Comparison of ENCODE assay signal across 8 mouse cellular contexts in the genomic region with DNA sequence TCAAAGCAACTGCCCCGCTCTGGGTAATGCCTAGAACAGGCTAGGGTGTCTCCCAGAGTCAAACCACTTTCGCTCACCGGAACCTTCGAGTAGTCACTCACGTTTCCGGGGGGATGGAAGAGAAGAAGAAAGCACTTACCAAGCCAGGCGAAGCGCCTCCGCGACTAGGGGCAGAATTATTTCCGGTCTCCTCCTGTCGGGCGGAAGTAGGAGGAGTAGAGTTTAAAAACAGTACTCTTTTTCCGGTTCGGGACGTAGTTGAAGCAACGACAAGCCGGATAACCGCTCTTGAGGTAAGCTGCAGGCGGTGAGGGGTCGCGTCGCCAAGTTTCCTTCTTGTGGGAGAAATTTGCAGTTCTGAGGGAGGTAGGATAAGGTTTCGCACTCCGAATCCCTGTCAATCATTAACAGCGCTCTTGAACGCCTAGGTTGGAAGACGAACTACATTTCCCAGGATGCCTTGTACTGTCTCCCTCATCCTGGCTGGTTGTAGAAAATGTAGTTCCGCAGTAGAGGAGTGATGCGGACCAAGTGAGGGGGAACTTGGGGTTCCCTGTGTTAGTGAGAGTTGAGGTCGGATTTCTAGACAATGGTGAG. TPM values are rescaled to one million over a fixed set of nuclear protein-coding genes. Genes with fewer than 3 reads are reported as not detected.
DNase-seq lines count a peak whose midpoint lies in the region; ATAC-seq and TF ChIP-seq lines count a peak whose summit lies in the region.

A gene (plus strand): TSS at position 191 of the 597 bp plus-strand sequence.
A gene (minus strand): TSS at position 439 of the 597 bp plus-strand sequence.

- no peaks in the 10 kb centered on the region for H3K36me3 ChIP-seq in heart, embryonic 12.5 days
- H3K36me3 ChIP-seq in kidney, postnatal 0 days (ENCODE audit: insufficient read depth, low read length) = no peaks in the 10 kb centered on the region
- no peaks in the 10 kb centered on the region for H3K36me3 ChIP-seq in liver, embryonic 11.5 days (ENCODE audit: control insufficient read depth, insufficient read depth, low read length)
- no peaks in the 10 kb centered on the region for H3K36me3 ChIP-seq in stomach, embryonic 14.5 days (ENCODE audit: control insufficient read depth, insufficient read depth, low read length)

- H3K4me1 ChIP-seq in heart, embryonic 12.5 days (replicated peaks) = peaks cover 19% of the 10 kb centered on the region
- peaks cover 4% of the 10 kb centered on the region; the same call in 1 of the 2 replicates for H3K4me1 ChIP-seq in kidney, postnatal 0 days (replicated peaks; ENCODE audit: insufficient read depth, low read length)
- peaks cover 21% of the 10 kb centered on the region for H3K4me1 ChIP-seq in liver, embryonic 11.5 days (replicated peaks; ENCODE audit: control insufficient read depth, insufficient read depth, low read length)
- peaks cover 9% of the 10 kb centered on the region for H3K4me1 ChIP-seq in stomach, embryonic 14.5 days (ENCODE audit: control insufficient read depth, insufficient read depth, low read length)

- peak within 1 kb of the TSS; percentile 82 for H3K9ac ChIP-seq in heart, embryonic 12.5 days
- peak within 1 kb of the TSS; percentile 76 for H3K9ac ChIP-seq in kidney, postnatal 0 days (ENCODE audit: low read depth, low read length)
- peak within 1 kb of the TSS; percentile 70 for H3K9ac ChIP-seq in liver, embryonic 11.5 days (ENCODE audit: low read depth, low read length)
- peak within 1 kb of the TSS; percentile 42 for H3K9ac ChIP-seq in stomach, embryonic 14.5 days (replicated peaks; ENCODE audit: low read depth, low read length)

- peak; percentile 98 for DNase-seq in CD4-positive helper T cell, adult 2 months (ENCODE audit: low read depth, low spot score)
- peak; percentile 96 for DNase-seq in brain, embryonic 18.5 days (ENCODE audit: low read depth, low spot score)
- peak; percentile 99 for DNase-seq in kidney, postnatal 0 days (ENCODE audit: low spot score)
- DNase-seq in liver, embryonic 11.5 days (ENCODE audit: low spot score) = peak; percentile 94
- peak; percentile 97 for DNase-seq in naive thymus-derived CD4-positive, alpha-beta T cell, adult 2 months (ENCODE audit: low read depth)

- WGBS in heart, embryonic 12.5 days = under 1% methylated on average over 31 of the region's 31 CpGs
- under 1% methylated on average over 31 of the region's 31 CpGs for WGBS in kidney, postnatal 0 days
- WGBS in liver, embryonic 11.5 days = under 1% methylated on average over 31 of the region's 31 CpGs
- under 1% methylated on average over 31 of the region's 31 CpGs for WGBS in stomach, embryonic 14.5 days

- peak; percentile 35; the same call in 1 of the 2 replicates for TF ChIP-seq CTCF in kidney, postnatal 0 days (IDR thresholded peaks at IDR 0.05; ENCODE audit: low read depth)

- no peaks in the 10 kb centered on the region for H3K27me3 ChIP-seq in heart, embryonic 12.5 days (replicated peaks)
- H3K27me3 ChIP-seq in kidney, postnatal 0 days (ENCODE audit: insufficient read depth, low read length) = no peaks in the 10 kb centered on the region
- H3K27me3 ChIP-seq in liver, embryonic 11.5 days (replicated peaks; ENCODE audit: control insufficient read depth, insufficient read depth, low read length) = no peaks in the 10 kb centered on the region
- no peaks in the 10 kb centered on the region for H3K27me3 ChIP-seq in stomach, embryonic 14.5 days (ENCODE audit: control insufficient read depth, insufficient read depth, low read length)

- peak within 1 kb of the TSS; percentile 86 for H3K27ac ChIP-seq in heart, embryonic 12.5 days (ENCODE audit: poor library complexity, severe bottlenecking)
- H3K27ac ChIP-seq in kidney, postnatal 0 days = peak within 1 kb of the TSS; percentile 98
- H3K27ac ChIP-seq in liver, embryonic 11.5 days (ENCODE audit: low read depth, low read length) = peak within 1 kb of the TSS; percentile 62
- peak within 1 kb of the TSS; percentile 89 for H3K27ac ChIP-seq in stomach, embryonic 14.5 days (ENCODE audit: low read length)

- no peaks in the 10 kb centered on the region for H3K9me3 ChIP-seq in heart, embryonic 12.5 days (replicated peaks)
- no peaks in the 10 kb centered on the region for H3K9me3 ChIP-seq in kidney, postnatal 0 days (replicated peaks; ENCODE audit: low read length)
- H3K9me3 ChIP-seq in liver, embryonic 11.5 days (ENCODE audit: control insufficient read depth, low read length) = no peaks in the 10 kb centered on the region
- H3K9me3 ChIP-seq in stomach, embryonic 14.5 days (ENCODE audit: control insufficient read depth, low read depth, low read length) = no peaks in the 10 kb centered on the region

- H3K4me2 ChIP-seq in heart, embryonic 12.5 days = peak within 1 kb of the TSS; percentile 78
- peak within 1 kb of the TSS; percentile 68 for H3K4me2 ChIP-seq in kidney, postnatal 0 days (ENCODE audit: low read length)
- H3K4me2 ChIP-seq in liver, embryonic 11.5 days = peak within 1 kb of the TSS; percentile 71
- H3K4me2 ChIP-seq in stomach, embryonic 14.5 days (replicated peaks; ENCODE audit: low read depth, low read length) = peak within 1 kb of the TSS; percentile 64

- ATAC-seq in erythroid progenitor cell, adult 5-6 weeks (replicated peaks; ENCODE audit: low FRiP score, poor library complexity, severe bottlenecking) = peak; percentile 96
- peak; percentile 86 for ATAC-seq in heart, embryonic 12.5 days (ENCODE audit: insufficient number of reproducible peaks, low FRiP score)
- peak; percentile 84 for ATAC-seq in kidney, postnatal 0 days (replicated peaks; ENCODE audit: low FRiP score, low read depth)
- peak; percentile 83 for ATAC-seq in liver, embryonic 11.5 days (replicated peaks; ENCODE audit: low FRiP score)
- peak; percentile 88 for ATAC-seq in stomach, embryonic 14.5 days (ENCODE audit: insufficient number of reproducible peaks, insufficient read depth, low FRiP score, low read depth)

- H3K4me3 ChIP-seq in heart, embryonic 12.5 days = peak within 1 kb of the TSS; percentile 65
- H3K4me3 ChIP-seq in kidney, postnatal 0 days (replicated peaks; ENCODE audit: low read depth, low read length) = peak within 1 kb of the TSS; percentile 77
- peak within 1 kb of the TSS; percentile 66 for H3K4me3 ChIP-seq in liver, embryonic 11.5 days (ENCODE audit: low read depth, low read length)
- peak within 1 kb of the TSS; percentile 69 for H3K4me3 ChIP-seq in stomach, embryonic 14.5 days (ENCODE audit: low read depth, low read length)

RNA-seq across cellular contexts. Expression of the first gene that starts in this region (rescaled TPM):
- total RNA-seq in erythroid progenitor cell, adult 5-6 weeks (2015; ENCODE audit: low replicate concordance) = 24.5 and 30.6 TPM in 2 replicates
- 32.7 and 54.0 TPM in 2 replicates for total RNA-seq in erythroid progenitor cell, adult 5-6 weeks (2017; ENCODE audit: low replicate concordance)
- 43.3 and 45.7 TPM in 2 replicates for polyA plus RNA-seq in heart, embryonic 12.5 days (2016; fragmentation: Nextera tagmentation; extraction: Ambion mirVana)
- 65.0 and 65.3 TPM in 2 replicates for polyA plus RNA-seq in kidney, postnatal 0 days (2015; fragmentation: Nextera tagmentation; extraction: Ambion mirVana)
- polyA plus RNA-seq in liver, embryonic 11.5 days (2014; fragmentation: Nextera tagmentation; extraction: Ambion mirVana) = 60.9 and 63.0 TPM in 2 replicates
- 58.9 and 63.6 TPM in 2 replicates for polyA plus RNA-seq in stomach, embryonic 14.5 days (2014; fragmentation: Nextera tagmentation; extraction: Ambion mirVana)

RNA-seq across cellular contexts. Expression of the second gene that starts in this region (rescaled TPM):
- 2.9 and 8.8 TPM in 2 replicates for total RNA-seq in erythroid progenitor cell, adult 5-6 weeks (2015; ENCODE audit: low replicate concordance)
- 0.91 and 6.8 TPM in 2 replicates for total RNA-seq in erythroid progenitor cell, adult 5-6 weeks (2017; ENCODE audit: low replicate concordance)
- polyA plus RNA-seq in heart, embryonic 12.5 days (2016; fragmentation: Nextera tagmentation; extraction: Ambion mirVana) = 13.6 and 14.0 TPM in 2 replicates
- polyA plus RNA-seq in kidney, postnatal 0 days (2015; fragmentation: Nextera tagmentation; extraction: Ambion mirVana) = 44.3 and 45.1 TPM in 2 replicates
- 12.0 and 12.4 TPM in 2 replicates for polyA plus RNA-seq in liver, embryonic 11.5 days (2014; fragmentation: Nextera tagmentation; extraction: Ambion mirVana)
- 20.7 and 20.9 TPM in 2 replicates for polyA plus RNA-seq in stomach, embryonic 14.5 days (2014; fragmentation: Nextera tagmentation; extraction: Ambion mirVana)

Comparison
In these comparisons a context has a peak if more than half of its experiments do, and no peak if none do; other contexts are left out.
1. Peak in every context shown above with its lines: DNase-seq, ATAC-seq, H3K4me3 ChIP-seq and H3K27ac ChIP-seq.